Mouse (Mus musculus) heart, embryonic 10.5 days (tissue): ENCODE data around the gene Zbtb9. TPM values are rescaled to one million over a fixed set of nuclear protein-coding genes. Genes with fewer than 3 reads are reported as not detected.
"Not testable (repeated sequence)": the region's sequence is repeated elsewhere in the genome, so short reads cannot be mapped to it uniquely, and the experiment has no call there.

Experiments used
- DNase-seq: peaks from one replicate; pipeline ENCODE4 v3.0.0-alpha.2; 2017; ENCODE audit warnings: low spot score
- H3K27ac ChIP-seq: fragments of 300-500 bp; sonication (generic); 2 replicates; pipeline ENCODE4 v1.5.1; 2016; ENCODE audit warnings: mild to moderate bottlenecking
- H3K27me3 ChIP-seq: fragments of 300-500 bp; sonication (generic); 2 replicates; pipeline ENCODE4 v1.6.1; 2016; ENCODE audit warnings: mild to moderate bottlenecking; ENCODE audit not compliant: poor library complexity, insufficient read depth, severe bottlenecking
- H3K36me3 ChIP-seq: fragments of 300-500 bp; sonication (generic); 2 replicates; pipeline ENCODE4 v1.6.1; 2016; ENCODE audit warnings: mild to moderate bottlenecking, moderate library complexity
- H3K4me1 ChIP-seq: fragments of 300-500 bp; sonication (generic); 2 replicates; pipeline ENCODE4 v1.6.1; 2016; ENCODE audit warnings: mild to moderate bottlenecking
- H3K4me3 ChIP-seq: fragments of 300-500 bp; sonication (generic); 2 replicates; pipeline ENCODE4 v1.5.1; 2016; ENCODE audit warnings: mild to moderate bottlenecking, moderate library complexity
- H3K9me3 ChIP-seq: fragments of 300-500 bp; sonication (generic); 2 replicates; pipeline ENCODE4 v1.6.1; 2016; ENCODE audit warnings: mild to moderate bottlenecking, moderate library complexity
- WGBS: fragments of 180-500 bp; shearing (Covaris S2); methylation state at CpG from one replicate; pipeline ENCODE4 v1.1.7; 2016; 5-methylcytosine and 5-hydroxymethylcytosine counted together
- polyA plus RNA-seq: library from polyadenylated mRNA; unstranded; fragments of >200 nt; fragmentation: Nextera tagmentation; extraction: Ambion mirVana; gene quantifications from 2 replicates; pipeline ENCODE4 v1.2.1, GENCODE M21; 2016

The Zbtb9 gene
- 12.5 and 14.6 TPM in 2 replicates for polyA plus RNA-seq

DNA sequence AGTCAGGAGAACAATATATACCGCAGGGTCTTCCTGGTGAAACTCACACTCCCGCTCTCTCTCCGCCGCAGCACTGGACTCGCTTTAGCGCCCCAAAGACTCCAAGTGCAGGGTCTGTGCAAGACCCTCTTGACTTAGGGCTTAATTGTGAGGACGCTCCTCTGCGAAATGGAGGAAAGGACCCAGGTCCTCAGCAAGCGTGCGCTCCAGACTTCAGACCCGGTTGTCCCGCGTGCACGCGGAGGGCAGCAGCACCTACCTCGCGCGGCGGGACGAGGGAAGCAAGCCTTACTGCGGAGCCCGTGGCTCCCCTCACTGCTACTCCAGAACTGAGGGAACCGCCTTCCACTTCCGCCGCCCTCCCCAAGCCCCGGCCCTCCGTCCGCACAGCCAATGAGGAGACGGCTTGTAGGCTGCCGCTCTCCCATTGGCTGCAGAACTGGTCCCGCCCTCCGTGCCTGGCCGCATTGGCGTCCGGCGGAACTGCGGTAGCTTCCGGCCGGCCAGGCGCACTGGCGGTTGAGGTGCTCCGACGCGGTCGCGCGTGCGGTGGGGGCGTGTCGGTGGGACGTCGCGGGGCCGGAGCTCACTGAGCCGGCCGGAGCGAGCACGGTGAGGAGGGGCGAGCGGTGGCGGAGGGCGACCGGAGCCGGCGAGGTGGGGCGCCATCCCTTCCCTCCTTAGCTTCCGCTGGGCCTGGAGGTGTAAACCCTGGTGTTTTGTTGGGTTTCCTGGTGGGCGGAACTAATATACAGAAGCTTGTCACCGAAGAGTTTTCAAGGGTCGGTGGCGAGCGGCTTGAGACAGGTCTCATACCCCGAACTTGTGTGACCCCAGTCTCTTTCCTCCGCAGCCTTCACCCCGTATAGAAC, at the start of gene Zbtb9:
Zbtb9 (plus strand) TSS at position 465 of the 872 bp plus-strand sequence.
- WGBS = under 1% methylated on average over 75 of the region's 75 CpGs
- Histone ChIP-seq H3K4me3 (peak within 1 kb of the TSS; percentile 84), H3K27me3 (no peaks in the 10 kb centered on the region), H3K4me1 (peaks cover 37% of the 10 kb centered on the region), H3K36me3 (peaks cover 49% of the 10 kb centered on the region), H3K27ac (peak within 1 kb of the TSS; percentile 91), H3K9me3 (no peaks in the 10 kb centered on the region)
- DNase-seq = peak; percentile 98

DNA sequence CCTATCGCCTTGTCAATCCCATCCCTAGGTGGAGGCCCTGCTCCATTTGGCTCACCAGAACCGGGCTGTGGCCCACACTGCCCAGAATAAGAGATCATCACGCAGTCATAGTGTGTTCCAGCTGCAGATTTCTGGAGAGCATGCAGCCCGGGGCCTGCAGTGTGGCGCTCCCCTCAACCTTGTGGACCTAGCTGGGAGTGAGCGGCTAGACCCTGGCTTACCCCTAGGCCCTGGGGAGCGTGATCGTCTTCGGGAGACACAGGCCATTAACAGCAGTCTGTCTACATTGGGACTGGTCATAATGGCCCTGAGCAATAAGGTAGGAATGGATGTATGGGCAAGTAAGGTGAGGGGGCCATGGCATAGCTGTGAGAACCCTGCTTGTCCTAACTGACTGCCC, 47.6 kb upstream of the Zbtb9 start:
- H3K4me1 ChIP-seq, H3K4me3 ChIP-seq, H3K27ac ChIP-seq, H3K27me3 ChIP-seq, H3K9me3 ChIP-seq: not testable (repeated sequence)
- peak; percentile 54 for DNase-seq
- H3K36me3 ChIP-seq = peaks cover 78% of the 10 kb centered on the region
- 94% methylated on average over 9 of the region's 9 CpGs for WGBS

DNA sequence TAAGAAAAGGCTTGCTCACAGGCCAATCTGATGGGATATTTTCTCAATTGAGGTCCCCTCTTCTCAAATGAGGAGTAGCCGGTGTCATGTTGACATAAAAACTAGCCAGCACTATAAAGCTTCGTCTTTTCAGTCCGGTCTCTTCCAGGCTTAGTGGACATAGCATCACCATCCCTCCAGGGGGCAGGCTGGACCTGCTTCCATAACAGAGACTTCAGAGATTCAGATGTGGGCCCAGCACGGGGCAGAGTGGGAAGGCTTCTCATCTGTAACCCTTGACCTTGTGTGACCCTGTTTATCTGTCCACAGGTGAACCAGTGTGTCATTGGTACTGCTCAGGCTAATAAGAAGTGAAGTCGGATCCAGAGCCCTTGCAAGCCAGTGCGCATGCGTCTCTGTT, 41.2 kb upstream of the Zbtb9 start:
- not testable (repeated sequence) for H3K9me3 ChIP-seq, H3K27ac ChIP-seq, H3K27me3 ChIP-seq, H3K4me3 ChIP-seq, DNase-seq
- peaks cover 70% of the 10 kb centered on the region for H3K36me3 ChIP-seq
- H3K4me1 ChIP-seq = peaks cover 33% of the 10 kb centered on the region
- 69% methylated on average over 7 of the region's 7 CpGs for WGBS

DNA sequence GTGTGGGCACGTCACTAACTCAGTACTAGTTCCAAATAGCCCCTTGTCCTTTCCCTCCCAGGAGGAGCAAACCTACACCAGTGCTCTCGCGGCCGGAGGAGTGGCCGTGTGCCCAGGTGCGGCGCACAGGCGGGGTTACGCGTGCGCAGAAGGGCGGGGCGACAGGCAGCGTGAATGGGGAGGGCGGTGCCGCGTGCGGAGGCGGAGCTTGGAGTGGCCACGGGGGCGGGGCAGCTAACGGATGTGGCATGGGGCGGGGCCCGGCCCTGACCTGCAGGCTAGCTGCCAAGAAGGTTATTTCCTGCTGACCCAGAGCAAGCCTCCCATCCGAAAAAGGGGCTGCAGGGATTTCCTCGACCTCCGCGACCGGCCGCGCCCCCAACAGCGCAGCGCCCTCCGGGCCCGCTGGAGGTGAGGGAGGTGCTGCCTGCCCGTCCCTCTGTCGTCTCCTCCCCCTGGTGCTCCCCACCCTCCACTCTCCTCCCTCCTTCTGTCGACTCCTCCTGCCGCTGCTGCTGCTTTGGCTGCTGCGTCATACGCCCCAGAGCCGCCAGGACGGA, 40.0 kb upstream of the Zbtb9 start, which contains the start of gene Phf1:
Phf1 (plus strand) TSS at position 214 of the 560 bp plus-strand sequence.
- H3K4me3 ChIP-seq = peak within 1 kb of the TSS; percentile 83
- peaks cover 44% of the 10 kb centered on the region for H3K4me1 ChIP-seq
- peaks cover 69% of the 10 kb centered on the region for H3K36me3 ChIP-seq
- peak within 1 kb of the TSS; percentile 90 for H3K27ac ChIP-seq
- WGBS = under 1% methylated on average over 42 of the region's 43 CpGs
- H3K27me3 ChIP-seq = no peaks in the 10 kb centered on the region
- no peaks in the 10 kb centered on the region for H3K9me3 ChIP-seq
- DNase-seq = peak; percentile 97

- no peaks in the 10 kb centered on the region for H3K9me3 ChIP-seq
- H3K4me3 ChIP-seq = peak overlapping the region; percentile 83
- H3K27ac ChIP-seq = peak overlapping the region; percentile 90
- no peak for DNase-seq
- peaks cover 49% of the 10 kb centered on the region for H3K4me1 ChIP-seq
- 8% methylated on average over 13 of the region's 13 CpGs for WGBS
- no peaks in the 10 kb centered on the region for H3K27me3 ChIP-seq
- peaks cover 65% of the 10 kb centered on the region for H3K36me3 ChIP-seq
Measured at GRCm38 (mm10) chr17:26933419-26933818, 39.5 kb upstream of the Zbtb9 start.

GRCm38 (mm10) chr17:26933885-26934827, 38.8 kb upstream of the Zbtb9 start:
- H3K36me3 ChIP-seq = peaks cover 58% of the 10 kb centered on the region
- peaks cover 52% of the 10 kb centered on the region for H3K4me1 ChIP-seq
- H3K27ac ChIP-seq = peak overlapping the region; percentile 90; the same call in 1 of the 2 replicates
- 78% methylated on average over 16 of the region's 16 CpGs for WGBS
- H3K4me3 ChIP-seq = peak overlapping the region; percentile 83
- H3K27me3 ChIP-seq = no peaks in the 10 kb centered on the region
- peak; percentile 76 for DNase-seq
- H3K9me3 ChIP-seq = no peaks in the 10 kb centered on the region

GRCm38 (mm10) chr17:26935027-26935426, 37.9 kb upstream of the Zbtb9 start:
- Histone ChIP-seq H3K27me3 (no peaks in the 10 kb centered on the region), H3K27ac (no peak overlapping the region), H3K9me3 (no peaks in the 10 kb centered on the region), H3K4me1 (peaks cover 57% of the 10 kb centered on the region), H3K4me3 (peak overlapping the region; percentile 6; the same call in 1 of the 2 replicates), H3K36me3 (peaks cover 49% of the 10 kb centered on the region)
- no peak for DNase-seq
- 84% methylated on average over 9 of the region's 9 CpGs for WGBS

DNA sequence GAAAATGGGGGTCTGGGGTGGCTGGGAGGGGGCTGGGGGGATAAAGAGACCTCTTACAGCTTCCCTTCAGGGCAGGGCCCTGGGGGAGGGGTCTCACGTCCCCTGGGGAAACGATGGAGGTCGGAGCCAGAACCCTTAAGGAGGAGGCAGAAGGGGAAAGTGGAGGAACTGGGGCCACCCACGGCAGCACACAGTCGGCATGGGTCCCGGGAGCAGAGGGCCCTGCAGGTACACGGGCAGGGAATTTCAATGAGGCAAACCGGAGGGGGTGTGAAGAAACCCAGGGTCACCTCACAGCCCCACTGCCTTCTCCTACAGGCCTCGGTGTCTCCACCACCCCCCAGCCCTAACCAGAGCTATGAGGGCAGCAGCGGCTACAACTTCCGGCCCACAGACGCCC, 36.5 kb upstream of the Zbtb9 start:
- Histone ChIP-seq H3K36me3 (peaks cover 38% of the 10 kb centered on the region), H3K9me3 (no peaks in the 10 kb centered on the region), H3K27ac (no peak overlapping the region), H3K4me3 (no peak overlapping the region), H3K27me3 (no peaks in the 10 kb centered on the region), H3K4me1 (peaks cover 70% of the 10 kb centered on the region)
- WGBS = 82% methylated on average over 12 of the region's 12 CpGs
- no peak for DNase-seq

GRCm38 (mm10) chr17:26936921-26937695, 35.9 kb upstream of the Zbtb9 start:
- WGBS = 83% methylated on average over 15 of the region's 15 CpGs
- Histone ChIP-seq H3K27ac (no peak overlapping the region), H3K4me3 (no peak overlapping the region)

GRCm38 (mm10) chr17:26937883-26938695, 34.9 kb upstream of the Zbtb9 start:
- H3K4me3 ChIP-seq = peak overlapping the region; percentile 77
- peaks cover 77% of the 10 kb centered on the region for H3K4me1 ChIP-seq
- WGBS = 55% methylated on average over 16 of the region's 16 CpGs
- no peaks in the 10 kb centered on the region for H3K9me3 ChIP-seq
- DNase-seq = peak; percentile 71
- H3K27ac ChIP-seq = peak overlapping the region; percentile 97
- H3K36me3 ChIP-seq = peaks cover 34% of the 10 kb centered on the region
- H3K27me3 ChIP-seq = no peaks in the 10 kb centered on the region

More at GRCm38 (mm10) chr17:26936921-26937695, 35.9 kb upstream of the Zbtb9 start:
- Histone ChIP-seq H3K9me3 (no peaks in the 10 kb centered on the region), H3K27me3 (no peaks in the 10 kb centered on the region), H3K36me3 (peaks cover 34% of the 10 kb centered on the region), H3K4me1 (peaks cover 76% of the 10 kb centered on the region)
- no peak for DNase-seq

DNA sequence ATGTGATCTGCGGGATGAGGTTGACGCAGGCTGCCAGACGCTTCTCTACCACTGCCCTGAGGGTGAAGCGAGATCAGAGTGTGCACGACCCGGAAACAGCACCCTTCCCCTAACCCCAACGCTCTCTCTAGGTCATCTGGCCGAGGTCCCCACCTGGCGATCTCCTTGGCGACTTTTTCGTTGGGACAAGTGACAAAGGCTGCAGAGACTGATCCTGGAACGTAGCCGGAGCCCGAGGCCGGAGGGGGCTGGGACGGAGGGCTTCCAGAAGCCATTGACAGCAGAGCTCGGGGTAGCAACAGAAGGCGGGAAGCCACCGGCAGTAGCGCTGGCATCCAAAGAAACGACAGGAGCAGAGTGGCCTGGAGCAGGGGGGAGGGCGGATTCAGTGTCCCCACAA, 34.2 kb upstream of the Zbtb9 start:
- peaks cover 34% of the 10 kb centered on the region for H3K36me3 ChIP-seq
- no peak for DNase-seq
- no peaks in the 10 kb centered on the region for H3K27me3 ChIP-seq
- peak overlapping the region; percentile 77 for H3K4me3 ChIP-seq
- H3K4me1 ChIP-seq = peaks cover 71% of the 10 kb centered on the region
- H3K9me3 ChIP-seq = no peaks in the 10 kb centered on the region
- H3K27ac ChIP-seq = peak overlapping the region; percentile 97
- WGBS = under 1% methylated on average over 22 of the region's 22 CpGs
